Mouse (Mus musculus): Measurements from ENCODE around the gene Frs2.
A peak's percentile ranks its signal among the peaks of the same experiment; 100 is the strongest.

DNA sequence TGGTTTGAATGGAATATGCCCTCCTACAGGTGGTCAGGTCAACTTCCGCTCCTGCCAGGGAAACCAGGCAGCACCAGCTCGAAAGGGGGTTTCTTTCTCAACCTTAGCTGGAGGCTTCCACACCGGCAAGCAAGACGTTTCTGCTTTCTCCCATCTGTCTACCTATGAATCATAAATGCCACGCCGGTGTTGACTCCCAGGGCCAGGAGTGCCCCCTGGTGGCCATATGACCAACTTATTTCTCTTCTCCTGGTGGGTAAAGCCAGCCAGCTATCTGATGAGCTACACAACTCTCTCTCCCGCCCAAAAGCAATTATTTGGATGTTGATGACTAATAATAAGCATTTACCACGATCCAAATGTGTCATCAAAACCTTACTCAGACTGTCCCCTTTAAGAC, 114.5 kb downstream of the Frs2 start:
- no peak for TF ChIP-seq EP300 (IDR thresholded peaks at IDR 0.05; ENCODE audit: low read depth)
- peak; percentile 84 for TF ChIP-seq CTCF (IDR thresholded peaks at IDR 0.05; ENCODE audit: low read depth)

All from liver, postnatal 0 days (tissue).